Mouse (Mus musculus): ENCODE data around the gene Srrm4. TPM values are rescaled to one million over a fixed set of nuclear protein-coding genes. Genes with fewer than 3 reads are reported as not detected.

Gene Srrm4
- polyA plus RNA-seq, 1 experiment = 0.06 TPM

DNA sequence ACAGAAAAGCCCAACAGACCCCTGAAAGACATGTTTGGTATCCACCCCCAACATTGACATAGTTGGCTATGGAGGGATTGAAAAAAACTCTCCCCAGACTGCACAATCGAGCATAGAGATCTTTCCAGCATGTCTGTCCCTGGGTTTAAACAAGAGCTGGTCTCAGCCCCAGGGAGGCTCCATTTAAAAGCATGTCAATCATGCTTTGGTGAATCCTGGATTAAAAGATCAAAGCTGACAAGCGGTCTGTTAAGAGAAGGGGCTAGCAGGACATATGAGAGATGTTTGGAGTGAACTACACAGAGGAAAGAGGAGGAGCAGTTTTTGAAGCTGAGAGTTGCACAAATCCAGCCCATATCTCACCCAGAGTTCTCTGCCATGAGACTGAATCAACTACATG, 38.5 kb downstream of the Srrm4 start:
- Histone ChIP-seq H3K79me3 (ENCODE audit: low read depth) (no peaks in the 10 kb centered on the region), H3K79me2 (ENCODE audit: control insufficient read depth, insufficient read depth) (no peaks in the 10 kb centered on the region), H3K36me3 (ENCODE audit: control insufficient read depth, insufficient read depth) (no peaks in the 10 kb centered on the region), H3ac (ENCODE audit: control insufficient read depth, insufficient read length, low read depth) (no peak overlapping the region), H3K27me3 (ENCODE audit: control insufficient read depth, insufficient read depth, insufficient read length) (no peaks in the 10 kb centered on the region), H3K4me3 (ENCODE audit: insufficient read depth, poor library complexity, severe bottlenecking) (no peak overlapping the region)
- TF ChIP-seq MAX (IDR thresholded peaks at IDR 0.05) = no peak
- TF ChIP-seq MYOG (IDR thresholded peaks at IDR 0.05; ENCODE audit: control insufficient read depth, extremely low read depth, insufficient read length) = no peak
- TF ChIP-seq FOSL1 (IDR thresholded peaks at IDR 0.05; ENCODE audit: insufficient read depth, low read length, poor library complexity, severe bottlenecking) = no peak
- TF ChIP-seq CTCF (IDR thresholded peaks at IDR 0.05; ENCODE audit: control insufficient read depth, insufficient read depth, insufficient read length) = no peak
- no peak for TF ChIP-seq MYOD1 (IDR thresholded peaks at IDR 0.05; ENCODE audit: control insufficient read depth, insufficient read length, low read depth)
- TF ChIP-seq USF1 (IDR thresholded peaks at IDR 0.05; ENCODE audit: low read depth) = no peak
- no peak for TF ChIP-seq CEBPB (IDR thresholded peaks at IDR 0.05; ENCODE audit: low read depth)

GRCm38 (mm10) chr5:116552584-116552983, 39.0 kb downstream of the Srrm4 start:
- TF ChIP-seq CEBPB (IDR thresholded peaks at IDR 0.05; ENCODE audit: low read depth) (no peak), CTCF (IDR thresholded peaks at IDR 0.05; ENCODE audit: control insufficient read depth, insufficient read depth, insufficient read length) (no peak), FOSL1 (IDR thresholded peaks at IDR 0.05; ENCODE audit: insufficient read depth, low read length, poor library complexity, severe bottlenecking) (no peak)
- Histone ChIP-seq H3K4me3 (ENCODE audit: insufficient read depth, poor library complexity, severe bottlenecking) (no peak overlapping the region), H3K36me3 (ENCODE audit: control insufficient read depth, insufficient read depth) (no peaks in the 10 kb centered on the region), H3K79me2 (ENCODE audit: control insufficient read depth, insufficient read depth) (no peaks in the 10 kb centered on the region), H3K79me3 (ENCODE audit: low read depth) (no peaks in the 10 kb centered on the region), H3ac (ENCODE audit: control insufficient read depth, insufficient read length, low read depth) (no peak overlapping the region), H3K27me3 (ENCODE audit: control insufficient read depth, insufficient read depth, insufficient read length) (no peaks in the 10 kb centered on the region)

GRCm38 (mm10) chr5:116545746-116546145, 45.9 kb downstream of the Srrm4 start:
- H3ac ChIP-seq (ENCODE audit: control insufficient read depth, insufficient read length, low read depth) = no peak overlapping the region
- H3K79me3 ChIP-seq (ENCODE audit: low read depth) = no peaks in the 10 kb centered on the region
- no peaks in the 10 kb centered on the region for H3K27me3 ChIP-seq (ENCODE audit: control insufficient read depth, insufficient read depth, insufficient read length)
- TF ChIP-seq FOSL1 (IDR thresholded peaks at IDR 0.05; ENCODE audit: insufficient read depth, low read length, poor library complexity, severe bottlenecking) (no peak), MYOD1 (IDR thresholded peaks at IDR 0.05; ENCODE audit: control insufficient read depth, insufficient read length, low read depth) (no peak), MYOG (IDR thresholded peaks at IDR 0.05; ENCODE audit: control insufficient read depth, extremely low read depth, insufficient read length) (no peak), CTCF (IDR thresholded peaks at IDR 0.05; ENCODE audit: control insufficient read depth, insufficient read depth, insufficient read length) (no peak), USF1 (IDR thresholded peaks at IDR 0.05; ENCODE audit: low read depth) (no peak), MAX (IDR thresholded peaks at IDR 0.05) (no peak), CEBPB (IDR thresholded peaks at IDR 0.05; ENCODE audit: low read depth) (no peak)
- H3K4me3 ChIP-seq (ENCODE audit: insufficient read depth, poor library complexity, severe bottlenecking) = no peak overlapping the region
- no peaks in the 10 kb centered on the region for H3K36me3 ChIP-seq (ENCODE audit: control insufficient read depth, insufficient read depth)
- no peaks in the 10 kb centered on the region for H3K79me2 ChIP-seq (ENCODE audit: control insufficient read depth, insufficient read depth)

DNA sequence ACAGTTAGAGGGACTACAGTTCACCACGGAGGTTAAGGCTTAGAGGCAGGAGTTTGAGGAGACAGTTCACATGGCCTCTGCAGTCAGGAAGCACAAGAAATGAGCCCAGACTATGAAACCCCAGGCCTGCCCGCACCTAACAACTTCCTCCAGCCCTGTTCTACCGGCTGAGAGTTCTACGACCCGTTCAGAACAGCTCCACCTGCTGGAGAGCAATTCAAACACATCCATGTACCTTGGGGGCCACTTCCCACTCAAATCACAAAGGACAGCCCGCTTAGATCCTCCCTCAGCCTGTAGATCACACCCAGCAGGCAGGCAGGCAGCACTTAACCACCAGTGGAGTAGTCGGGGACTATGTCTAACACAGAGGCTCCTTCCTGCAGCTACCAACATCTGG, 49.3 kb downstream of the Srrm4 start:
- H3K4me3 ChIP-seq (ENCODE audit: insufficient read depth, poor library complexity, severe bottlenecking) = no peak overlapping the region
- H3K79me3 ChIP-seq (ENCODE audit: low read depth) = no peaks in the 10 kb centered on the region
- no peaks in the 10 kb centered on the region for H3K36me3 ChIP-seq (ENCODE audit: control insufficient read depth, insufficient read depth)
- H3K79me2 ChIP-seq (ENCODE audit: control insufficient read depth, insufficient read depth) = no peaks in the 10 kb centered on the region
- H3K27me3 ChIP-seq (ENCODE audit: control insufficient read depth, insufficient read depth, insufficient read length) = no peaks in the 10 kb centered on the region
- no peak for TF ChIP-seq MYOG (IDR thresholded peaks at IDR 0.05; ENCODE audit: control insufficient read depth, extremely low read depth, insufficient read length)
- H3ac ChIP-seq (ENCODE audit: control insufficient read depth, insufficient read length, low read depth) = no peak overlapping the region

GRCm38 (mm10) chr5:116541128-116541527, 50.5 kb downstream of the Srrm4 start:
- Histone ChIP-seq H3K79me2 (ENCODE audit: control insufficient read depth, insufficient read depth) (no peaks in the 10 kb centered on the region), H3ac (ENCODE audit: control insufficient read depth, insufficient read length, low read depth) (no peak overlapping the region), H3K79me3 (ENCODE audit: low read depth) (no peaks in the 10 kb centered on the region), H3K4me3 (ENCODE audit: insufficient read depth, poor library complexity, severe bottlenecking) (no peak overlapping the region), H3K27me3 (ENCODE audit: control insufficient read depth, insufficient read depth, insufficient read length) (no peaks in the 10 kb centered on the region), H3K36me3 (ENCODE audit: control insufficient read depth, insufficient read depth) (no peaks in the 10 kb centered on the region)
- TF ChIP-seq CEBPB (IDR thresholded peaks at IDR 0.05; ENCODE audit: low read depth) (no peak), USF1 (IDR thresholded peaks at IDR 0.05; ENCODE audit: low read depth) (no peak), MAX (IDR thresholded peaks at IDR 0.05) (no peak), CTCF (IDR thresholded peaks at IDR 0.05; ENCODE audit: control insufficient read depth, insufficient read depth, insufficient read length) (no peak), FOSL1 (IDR thresholded peaks at IDR 0.05; ENCODE audit: insufficient read depth, low read length, poor library complexity, severe bottlenecking) (no peak), MYOD1 (IDR thresholded peaks at IDR 0.05; ENCODE audit: control insufficient read depth, insufficient read length, low read depth) (no peak), MYOG (IDR thresholded peaks at IDR 0.05; ENCODE audit: control insufficient read depth, extremely low read depth, insufficient read length) (no peak)

DNA sequence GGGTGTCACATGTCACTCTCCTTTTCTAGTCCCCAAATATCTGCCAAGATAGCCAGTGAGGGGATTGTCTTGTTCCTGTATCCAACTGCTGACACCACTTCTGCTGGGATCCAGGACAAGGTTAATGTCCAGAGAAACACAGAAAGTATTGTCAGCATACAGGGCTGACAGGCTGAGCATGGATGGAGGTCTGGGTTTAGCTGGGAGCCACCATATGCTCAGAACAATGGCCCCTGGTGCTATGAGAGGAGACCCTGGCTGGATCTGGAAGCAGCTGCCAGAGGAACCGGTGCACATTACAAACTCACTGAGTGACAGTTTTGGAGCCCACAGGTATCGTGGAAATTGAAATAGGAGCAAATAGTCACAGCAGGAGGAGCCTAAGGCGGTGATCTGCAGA, 52.3 kb downstream of the Srrm4 start:
- Histone ChIP-seq H3K79me3 (ENCODE audit: low read depth) (no peaks in the 10 kb centered on the region), H3ac (ENCODE audit: control insufficient read depth, insufficient read length, low read depth) (no peak overlapping the region), H3K4me3 (ENCODE audit: insufficient read depth, poor library complexity, severe bottlenecking) (no peak overlapping the region), H3K79me2 (ENCODE audit: control insufficient read depth, insufficient read depth) (no peaks in the 10 kb centered on the region), H3K36me3 (ENCODE audit: control insufficient read depth, insufficient read depth) (no peaks in the 10 kb centered on the region), H3K27me3 (ENCODE audit: control insufficient read depth, insufficient read depth, insufficient read length) (no peaks in the 10 kb centered on the region)
- TF ChIP-seq FOSL1 (IDR thresholded peaks at IDR 0.05; ENCODE audit: insufficient read depth, low read length, poor library complexity, severe bottlenecking) (no peak), CTCF (IDR thresholded peaks at IDR 0.05; ENCODE audit: control insufficient read depth, insufficient read depth, insufficient read length) (no peak), MAX (IDR thresholded peaks at IDR 0.05) (no peak), MYOG (IDR thresholded peaks at IDR 0.05; ENCODE audit: control insufficient read depth, extremely low read depth, insufficient read length) (no peak), MYOD1 (IDR thresholded peaks at IDR 0.05; ENCODE audit: control insufficient read depth, insufficient read length, low read depth) (no peak), CEBPB (IDR thresholded peaks at IDR 0.05; ENCODE audit: low read depth) (no peak), USF1 (IDR thresholded peaks at IDR 0.05; ENCODE audit: low read depth) (no peak)

Measured in C2C12 (cell line).